Mouse (Mus musculus): ENCODE data around the gene Arhgef10l. TPM values are rescaled to one million over a fixed set of nuclear protein-coding genes. Genes with fewer than 3 reads are reported as not detected.

The Arhgef10l gene
- total RNA-seq, 2 experiments from 2014 or later = 62.5 TPM

DNA sequence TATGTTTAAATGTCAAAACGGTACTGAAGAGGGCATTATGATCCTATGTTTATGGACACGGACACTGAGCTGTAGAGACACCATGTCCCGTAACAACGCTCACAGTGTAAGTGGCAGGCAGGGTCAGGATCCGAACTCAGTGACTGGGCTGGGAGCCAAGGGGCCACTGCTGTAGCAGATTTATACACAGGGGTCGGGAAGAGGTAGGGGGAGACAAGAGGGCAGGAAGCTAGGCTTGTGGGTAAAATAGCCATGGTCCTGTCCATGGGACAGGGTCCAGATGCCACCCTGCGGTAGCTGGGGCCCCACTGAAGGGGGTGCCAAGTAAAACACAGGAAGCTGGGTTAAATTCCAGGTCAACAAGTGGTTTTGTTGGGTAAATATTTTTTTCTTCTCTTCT, 49.6 kb downstream of the Arhgef10l start:
- intact Hi-C loops (cut with DNase I) = loop anchor here (2.0 to 5.0 kb wide), 2 partner anchors 23 to 59 kb away; no protein-coding TSS in a partner anchor
- no peak for DNase-seq

DNA sequence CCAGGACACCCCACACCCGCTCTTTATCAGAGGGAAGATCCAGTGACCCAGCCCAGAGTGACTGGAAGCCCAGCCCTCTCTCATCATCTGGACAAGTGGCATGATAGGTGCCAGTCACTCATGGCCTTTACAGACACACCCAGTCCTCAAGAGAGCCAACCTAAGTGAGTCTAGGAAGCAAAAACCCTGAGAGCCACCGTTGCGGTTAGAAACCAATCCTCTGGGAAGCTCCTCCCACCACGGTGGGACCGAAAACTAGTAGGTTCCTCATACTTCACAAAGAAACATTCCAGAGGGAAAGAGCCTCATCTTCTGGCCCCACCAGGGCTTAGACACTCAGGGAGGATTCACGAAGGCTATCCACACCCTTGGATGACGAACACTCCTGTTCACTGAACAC, 50.0 kb downstream of the Arhgef10l start:
- intact Hi-C loops (cut with DNase I) = loop anchor here (2.0 to 5.0 kb wide), 2 partner anchors 23 to 58 kb away; no protein-coding TSS in a partner anchor
- DNase-seq = no peak

DNA sequence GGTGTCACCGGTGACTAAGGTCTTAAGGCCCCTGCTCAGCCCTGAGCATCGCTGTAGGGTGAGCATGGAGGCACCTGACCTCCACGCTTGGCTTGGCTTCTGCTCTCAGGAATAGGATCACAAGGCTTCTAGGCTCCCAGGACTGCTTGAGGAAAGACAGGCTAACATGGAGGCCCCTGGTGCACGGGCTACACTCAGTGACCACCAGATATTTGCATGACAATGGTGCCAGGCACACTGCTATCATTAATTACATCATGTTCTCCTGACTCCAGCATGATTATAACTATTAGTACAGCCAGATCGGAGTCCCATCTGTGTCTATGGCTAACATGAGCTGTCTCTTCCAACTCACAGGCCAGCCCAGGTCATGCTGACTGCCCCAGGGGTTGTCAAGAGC, 51.3 kb downstream of the Arhgef10l start:
- intact Hi-C loops (cut with DNase I) = no loop called here
- DNase-seq = no peak

DNA sequence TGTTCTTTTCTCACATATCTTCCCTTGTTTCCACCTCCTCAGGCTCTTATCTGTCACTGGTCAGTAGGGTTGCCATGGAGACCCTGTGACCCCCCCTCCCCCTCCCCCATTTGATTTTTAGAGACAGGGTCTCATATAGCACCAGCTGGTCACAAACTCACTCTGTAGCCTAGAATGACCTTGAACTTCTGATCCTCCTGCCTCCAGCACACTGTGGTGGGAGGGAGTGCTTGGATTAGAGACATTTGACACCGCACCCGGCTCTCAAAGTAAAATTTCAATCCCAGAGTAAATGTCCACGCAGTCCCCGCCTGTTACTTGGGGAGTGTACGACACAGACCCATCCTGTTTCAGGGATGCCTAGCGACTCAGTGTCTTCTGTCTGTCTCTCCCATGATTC, 51.7 kb downstream of the Arhgef10l start:
- intact Hi-C loops (cut with DNase I) = no loop called here
- DNase-seq = no peak

DNA sequence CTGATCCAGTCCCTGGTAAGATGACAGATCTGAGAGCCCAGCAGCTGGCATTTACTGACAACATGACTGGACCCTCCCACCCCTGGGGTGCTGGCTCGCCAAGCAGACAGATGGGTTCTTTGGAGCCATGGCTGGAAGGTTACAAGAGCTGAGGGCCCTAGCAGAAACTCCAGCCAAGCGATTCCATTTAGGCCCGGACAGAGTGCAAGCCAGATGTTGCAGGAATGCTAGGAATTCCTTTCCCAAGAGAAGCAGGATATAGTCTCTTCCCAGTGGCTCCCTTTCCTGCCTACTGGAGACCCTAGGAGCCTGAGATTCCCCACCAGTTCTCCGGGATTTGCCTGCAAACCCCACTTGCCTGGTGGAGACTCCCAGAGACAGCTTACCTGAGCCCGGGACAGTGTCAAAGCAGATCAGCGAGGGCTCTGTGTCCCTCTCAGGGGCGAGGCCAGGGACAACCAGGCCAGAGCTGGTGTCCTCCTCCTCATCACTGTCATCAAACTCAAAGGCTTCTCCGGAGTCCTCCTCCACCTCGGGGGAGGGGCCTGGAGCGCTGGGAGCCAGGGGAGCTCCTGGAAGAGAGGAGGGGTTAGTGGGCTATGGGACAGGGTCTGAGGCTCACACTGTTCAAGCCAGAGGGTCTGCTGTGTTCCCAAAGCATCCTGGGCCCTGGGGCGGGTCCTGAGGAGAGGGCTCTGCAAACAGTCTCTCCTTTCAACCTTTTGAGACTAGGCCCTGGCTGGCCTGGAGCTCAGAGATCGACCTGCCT, 54.8 kb downstream of the Arhgef10l start:
- intact Hi-C loops (cut with DNase I) = no loop called here
- no peak for DNase-seq

DNA sequence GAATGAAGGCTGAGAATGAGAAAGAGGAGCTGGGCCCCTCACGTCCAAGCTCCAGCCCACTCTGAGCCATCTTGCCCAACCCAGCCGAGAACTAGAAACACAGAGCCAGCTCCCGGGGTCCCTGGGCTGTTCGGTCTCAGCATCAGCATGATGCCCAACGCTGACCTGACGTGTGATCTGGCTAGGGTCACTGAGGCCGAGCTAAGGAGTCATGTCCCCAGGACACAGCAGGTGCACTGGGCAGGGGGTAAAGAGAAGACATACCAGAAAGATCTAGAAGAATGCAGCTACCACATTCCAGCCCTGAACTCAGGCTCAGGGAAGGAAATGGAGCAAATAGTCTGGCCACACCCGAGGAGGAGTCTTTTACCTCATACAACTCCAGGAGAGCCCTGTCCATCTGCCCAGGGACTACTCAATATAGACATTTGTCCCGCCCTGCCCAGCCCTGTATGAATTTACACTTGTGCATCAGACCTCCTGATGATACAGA, 57.5 kb downstream of the Arhgef10l start:
- intact Hi-C loops (cut with DNase I) = no loop called here
- no peak for DNase-seq

DNA sequence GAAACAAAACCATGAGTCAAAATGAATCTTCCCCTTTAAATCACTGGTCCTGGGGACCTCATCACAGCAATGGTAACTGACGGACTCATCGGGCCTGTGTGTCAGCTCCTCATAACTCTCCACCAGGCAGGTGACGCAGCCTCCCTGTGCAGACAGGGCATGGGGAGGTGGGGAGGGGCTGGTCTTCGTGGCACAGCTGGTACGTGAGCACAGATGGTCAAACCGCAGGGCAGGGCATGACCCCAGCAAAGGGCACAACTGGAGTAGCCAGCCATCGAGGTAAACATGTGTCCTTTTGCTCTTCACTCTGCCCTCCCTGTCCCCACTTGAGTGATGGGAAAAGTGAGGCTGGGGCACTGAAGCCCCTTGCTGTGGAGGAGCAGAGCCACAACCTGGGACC, 59.0 kb downstream of the Arhgef10l start:
- DNase-seq = no peak
- intact Hi-C loops (cut with DNase I) = no loop called here

DNA sequence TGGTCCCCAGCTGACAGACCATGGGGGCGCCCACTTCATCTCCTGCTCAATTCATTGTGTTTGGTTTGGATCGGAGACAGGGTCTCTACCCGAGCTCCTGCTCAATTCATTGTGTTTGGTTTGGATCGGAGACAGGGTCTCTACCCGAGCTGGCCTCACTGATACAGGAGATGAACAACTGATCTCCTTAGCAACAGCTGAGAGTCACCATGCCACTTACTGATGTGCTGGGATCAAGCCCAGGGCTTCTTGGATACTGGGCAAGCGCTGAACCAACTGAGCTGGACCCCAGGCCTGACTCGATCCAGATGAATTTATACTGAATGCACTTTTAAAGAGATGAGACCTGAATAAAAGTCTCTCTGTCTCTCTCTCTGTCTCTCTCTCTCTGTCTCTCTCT, 59.6 kb downstream of the Arhgef10l start:
- intact Hi-C loops (cut with DNase I) = no loop called here
- no peak for DNase-seq

DNA sequence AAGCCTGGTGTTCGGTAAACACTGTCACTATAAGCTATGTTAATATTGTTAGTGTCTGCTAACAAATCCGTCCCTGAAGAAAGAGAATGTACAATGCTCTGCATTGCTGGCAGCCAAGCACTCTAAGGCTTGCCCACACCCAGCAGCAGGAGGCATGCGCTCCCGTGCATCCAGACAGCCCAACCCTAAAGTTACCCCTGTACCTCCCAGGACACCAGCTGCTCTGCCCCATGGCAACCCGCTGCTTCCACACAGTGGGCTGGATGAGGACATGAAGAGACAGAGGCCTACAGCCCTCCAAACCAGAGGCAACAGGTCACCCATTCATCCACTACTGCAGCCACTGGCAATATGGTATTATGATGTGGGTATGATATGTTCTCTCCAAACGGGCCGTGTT, 60.0 kb downstream of the Arhgef10l start:
- DNase-seq = no peak
- intact Hi-C loops (cut with DNase I) = no loop called here

DNA sequence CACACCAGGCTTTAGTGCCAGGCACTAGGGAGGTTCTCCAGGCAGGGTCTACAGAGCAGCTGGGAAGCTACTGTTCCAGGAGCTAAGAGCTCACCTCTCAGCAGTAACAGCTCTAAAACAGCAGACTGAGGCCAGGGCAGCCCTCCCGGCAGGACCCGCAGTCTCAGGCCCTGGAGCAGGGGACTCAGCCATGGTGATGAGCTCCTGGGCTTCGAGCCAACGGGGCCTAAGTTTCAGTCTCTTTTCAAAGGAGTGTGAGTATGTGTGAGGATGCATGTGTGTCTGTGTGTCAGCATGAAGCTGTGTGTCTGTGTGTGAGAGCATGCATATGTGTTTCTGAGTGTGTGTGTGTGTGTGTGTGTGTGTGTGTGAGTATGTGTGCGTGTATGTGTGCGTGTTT, 60.6 kb downstream of the Arhgef10l start:
- intact Hi-C loops (cut with DNase I) = no loop called here
- no peak for DNase-seq

DNA sequence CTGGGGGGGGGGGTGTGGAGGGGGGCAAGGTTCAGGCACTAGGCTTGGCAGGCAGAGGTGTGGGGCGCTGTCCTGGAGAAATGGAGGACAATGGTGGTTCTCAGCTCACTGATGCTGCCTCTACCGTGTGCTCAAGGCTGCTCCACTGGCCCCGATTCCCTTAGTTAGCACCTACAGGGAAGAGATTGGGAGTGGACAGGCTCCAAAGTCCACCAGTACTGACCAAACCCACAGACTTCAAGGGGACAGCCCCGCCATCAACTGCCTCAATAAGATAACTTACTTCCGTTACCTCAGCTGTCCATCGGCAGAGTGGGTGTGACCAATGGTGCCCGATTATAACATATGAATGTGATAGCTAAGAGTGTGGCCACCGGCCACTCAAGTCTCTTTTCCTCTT, 61.3 kb downstream of the Arhgef10l start:
- DNase-seq = no peak
- intact Hi-C loops (cut with DNase I) = no loop called here

DNA sequence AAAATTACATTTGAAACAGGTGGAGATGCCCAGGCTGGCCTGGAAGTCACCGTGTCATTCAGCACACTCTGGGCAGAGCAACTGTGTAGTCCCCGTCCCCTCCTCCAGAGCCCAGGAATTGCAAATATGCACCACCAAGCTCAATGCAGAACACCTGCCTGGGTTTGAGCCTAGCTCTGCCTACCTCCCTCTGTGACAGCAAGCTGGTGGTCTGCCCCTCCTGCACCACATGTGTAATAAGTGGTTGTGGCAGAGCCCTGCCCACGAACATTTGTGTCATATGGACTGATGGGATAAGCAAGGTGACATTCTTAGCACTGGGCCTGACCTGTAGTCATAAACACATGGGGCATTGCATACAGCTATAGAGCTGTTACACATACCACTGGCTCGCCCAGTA, 63.8 kb downstream of the Arhgef10l start:
- intact Hi-C loops (cut with DNase I) = no loop called here
- no peak for DNase-seq

DNA sequence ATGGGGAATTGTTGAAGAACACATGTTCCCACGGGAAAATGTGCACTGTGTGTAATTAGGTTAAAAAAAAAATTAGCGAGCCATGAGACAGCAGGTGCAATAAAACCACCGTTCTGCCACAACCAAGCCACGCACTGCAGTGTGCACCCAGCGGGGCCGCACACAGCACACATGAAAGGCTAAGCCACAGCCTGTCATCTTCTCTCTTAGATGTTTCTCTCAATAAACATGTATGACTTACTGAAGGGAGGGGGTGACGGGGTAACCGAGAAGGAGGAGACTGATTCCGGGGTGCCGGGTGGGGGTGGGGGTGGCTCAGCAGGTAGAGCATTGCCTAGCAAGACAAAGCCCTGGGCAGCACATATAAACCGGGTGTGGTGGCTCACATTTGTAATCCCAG, 64.7 kb downstream of the Arhgef10l start:
- no peak for DNase-seq
- intact Hi-C loops (cut with DNase I) = no loop called here

DNA sequence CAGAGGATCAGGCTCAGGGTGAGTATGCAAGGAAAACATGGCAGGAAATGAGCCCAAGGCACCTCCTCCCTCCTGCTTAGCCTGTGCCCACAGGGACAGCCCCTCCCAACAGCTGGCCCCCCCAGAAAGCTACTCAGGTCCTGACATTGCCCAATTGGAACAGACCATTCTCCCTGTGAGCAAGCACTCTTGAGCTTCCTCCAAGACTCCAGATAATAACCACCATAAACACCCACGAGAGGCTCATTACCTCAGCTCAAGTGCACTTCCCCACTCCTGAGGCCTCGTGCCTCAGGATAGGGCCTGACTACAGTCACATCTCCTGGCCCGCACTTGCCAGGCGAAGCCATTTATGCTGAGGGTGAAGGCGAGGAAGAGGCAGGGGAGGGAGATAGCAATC, 67.0 kb downstream of the Arhgef10l start:
- intact Hi-C loops (cut with DNase I) = no loop called here
- DNase-seq = no peak

DNA sequence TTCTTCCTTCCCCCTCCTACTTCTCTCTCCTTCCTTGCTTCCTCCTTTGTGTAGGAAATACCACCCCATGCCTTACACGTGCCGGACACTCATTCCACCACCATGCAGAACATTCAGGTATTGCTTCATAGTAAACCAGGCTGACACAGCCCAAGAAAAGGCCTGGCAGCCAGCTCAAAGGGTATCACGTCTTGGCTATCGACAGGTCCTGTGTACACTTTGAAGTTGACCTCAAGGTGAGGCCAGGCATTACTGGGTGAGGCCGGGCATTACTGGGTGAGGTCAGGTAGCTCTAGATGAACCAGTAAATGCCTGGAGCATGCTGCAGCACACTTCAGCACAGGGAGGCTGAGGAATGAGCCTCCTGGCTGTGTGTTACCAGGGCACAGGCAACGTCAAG, 67.9 kb downstream of the Arhgef10l start:
- intact Hi-C loops (cut with DNase I) = no loop called here

DNA sequence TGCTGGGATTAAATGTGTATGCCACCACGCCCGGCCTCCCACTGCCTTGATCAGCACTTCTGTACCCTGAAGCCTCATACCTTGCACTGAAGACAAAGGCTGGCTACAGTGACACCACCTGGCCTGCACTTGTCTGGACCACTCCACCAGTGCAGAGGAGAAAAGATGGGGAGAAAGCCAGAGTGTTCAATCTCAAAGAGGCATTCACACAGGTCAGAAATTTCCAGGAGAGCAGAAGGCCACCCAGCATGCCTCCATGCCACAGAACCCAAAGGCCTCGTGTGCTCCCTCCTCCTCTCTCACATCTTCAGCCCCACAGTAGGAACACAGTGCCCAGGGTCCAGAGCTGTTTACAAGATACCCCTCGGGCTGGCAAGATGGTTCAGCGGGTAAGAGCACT, 68.4 kb downstream of the Arhgef10l start:
- intact Hi-C loops (cut with DNase I) = no loop called here
- DNase-seq = no peak

More for the DNA sequence above, 67.9 kb downstream of the Arhgef10l start:
- no peak for DNase-seq

DNA sequence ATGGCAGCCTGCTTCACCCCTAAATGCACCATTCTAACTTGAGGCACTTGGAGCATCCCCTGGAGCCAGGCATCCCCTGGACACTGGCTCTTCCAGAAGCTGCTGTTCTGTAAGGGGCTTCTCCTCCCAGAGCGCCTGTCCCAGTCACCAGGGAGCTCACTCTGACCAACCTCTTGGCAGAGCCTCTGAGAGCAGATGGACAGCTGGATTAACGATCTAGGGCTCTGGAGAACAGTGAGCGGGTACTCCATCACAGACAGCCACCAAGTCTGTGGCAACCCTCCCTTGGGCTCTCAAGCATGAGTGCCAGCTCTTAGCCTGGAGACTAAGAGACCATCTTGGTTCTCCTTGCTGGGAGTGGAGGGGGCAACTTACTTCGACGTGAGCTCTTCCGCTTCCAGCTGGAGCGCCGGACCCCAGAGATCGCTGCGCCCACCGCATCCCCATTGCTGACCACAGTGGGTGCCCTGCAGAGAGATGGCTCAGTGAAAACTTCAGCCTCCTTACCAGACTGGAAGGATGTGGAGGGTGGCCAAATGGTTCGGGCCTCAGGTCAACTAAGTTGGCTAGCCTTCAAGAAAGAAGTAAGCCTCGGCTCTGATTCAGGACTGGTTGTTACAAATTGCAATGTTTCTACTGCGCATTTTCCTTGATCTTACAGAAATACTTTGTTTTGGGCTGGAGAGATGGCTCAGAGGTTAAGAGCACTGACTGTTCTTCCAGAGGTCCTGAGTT, 71.9 kb downstream of the Arhgef10l start:
- intact Hi-C loops (cut with DNase I) = loop anchor here (2.0 kb wide), 2 partner anchors 23 to 119 kb away; no protein-coding TSS in a partner anchor
- no peak for DNase-seq

DNA sequence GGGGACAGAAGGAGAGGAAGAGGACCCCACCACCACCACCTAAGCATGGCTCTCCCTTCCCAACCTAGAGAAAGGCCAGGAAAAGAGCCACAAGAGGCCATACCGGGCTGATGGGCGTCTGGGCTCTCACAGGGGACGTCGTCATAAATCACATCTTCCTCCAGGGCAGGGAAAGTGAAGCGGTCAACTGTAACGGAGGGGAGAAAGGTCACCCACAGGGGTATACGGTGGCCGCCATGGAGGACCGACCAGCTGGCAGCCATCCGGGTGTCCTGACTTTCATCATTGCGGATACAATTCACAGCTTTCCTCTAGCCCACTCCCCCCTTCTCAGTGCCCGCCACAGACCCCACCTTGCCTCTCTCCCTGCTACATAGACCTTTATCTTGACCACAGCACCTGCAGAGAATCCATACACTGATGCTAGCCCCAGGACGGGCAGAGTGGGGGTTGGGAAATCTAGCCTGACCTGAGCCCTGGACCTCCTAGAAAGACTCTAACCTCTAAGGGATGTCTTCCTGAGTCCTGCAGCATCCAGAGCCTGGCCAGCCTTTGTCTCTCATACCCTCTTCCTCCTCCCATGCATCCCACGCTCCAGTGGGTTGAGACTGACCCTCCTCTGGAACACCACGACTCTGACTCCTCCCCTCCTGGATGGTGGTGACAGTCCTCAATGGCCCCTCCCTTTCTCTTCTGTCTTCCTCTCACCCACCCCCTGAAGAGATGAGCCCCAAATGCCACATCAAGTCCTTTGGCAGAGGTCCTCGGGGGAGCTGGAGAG, 72.6 kb downstream of the Arhgef10l start:
- no peak for DNase-seq
- intact Hi-C loops (cut with DNase I) = loop anchor here (1.0 to 2.0 kb wide), 3 partner anchors 24 to 120 kb away; no protein-coding TSS in a partner anchor

DNA sequence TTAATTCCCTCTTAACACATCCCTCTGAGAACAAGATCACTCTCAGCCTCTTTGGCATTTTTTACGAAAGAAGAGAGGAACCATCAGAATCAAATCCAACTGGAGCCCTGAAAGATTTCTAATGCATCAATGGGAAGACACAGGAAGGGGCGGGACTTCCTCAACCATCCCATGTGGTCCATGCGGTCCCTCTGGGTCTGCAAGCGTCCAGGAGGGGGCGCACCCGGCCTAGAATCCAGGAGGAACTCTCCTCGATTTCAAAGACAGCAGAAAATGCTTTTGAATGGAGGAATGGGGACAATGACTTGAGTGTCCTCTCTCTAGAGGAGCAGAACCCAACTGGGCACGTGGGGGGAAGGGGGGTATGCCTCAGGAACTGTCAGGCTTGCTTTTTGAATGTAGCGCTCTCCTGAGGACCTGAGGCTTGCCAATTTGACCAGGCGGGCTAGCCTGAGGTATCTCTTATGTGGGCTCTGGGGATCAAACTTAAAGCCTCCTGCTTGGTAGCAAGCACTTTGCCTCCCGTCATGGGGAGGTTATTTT, 73.5 kb downstream of the Arhgef10l start:
- intact Hi-C loops (cut with DNase I) = loop anchor here (1.0 to 2.0 kb wide), 3 partner anchors 25 to 121 kb away; no protein-coding TSS in a partner anchor
- DNase-seq = peak; percentile 87 to 94

DNA sequence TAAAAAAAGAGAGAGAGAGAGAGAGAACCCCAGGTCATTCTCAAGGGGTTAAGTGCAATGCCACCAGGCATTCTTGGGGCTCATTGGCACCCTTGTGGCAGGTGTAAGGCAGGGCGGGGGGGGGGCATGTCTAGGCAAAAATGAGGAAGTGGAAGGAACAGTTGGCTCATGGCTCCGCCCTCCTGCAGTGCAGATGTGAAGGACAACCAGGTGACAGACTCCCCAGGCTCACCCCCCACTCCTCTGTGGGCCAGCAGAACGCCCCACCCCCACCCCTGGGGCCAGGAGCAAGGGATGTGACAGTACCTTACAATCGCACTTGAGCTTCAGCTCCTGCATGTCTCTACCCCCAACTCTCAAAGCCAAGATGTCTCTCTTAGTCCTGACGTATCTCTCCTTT, 79.3 kb downstream of the Arhgef10l start:
- intact Hi-C loops (cut with DNase I) = no loop called here
- no peak for DNase-seq

DNA sequence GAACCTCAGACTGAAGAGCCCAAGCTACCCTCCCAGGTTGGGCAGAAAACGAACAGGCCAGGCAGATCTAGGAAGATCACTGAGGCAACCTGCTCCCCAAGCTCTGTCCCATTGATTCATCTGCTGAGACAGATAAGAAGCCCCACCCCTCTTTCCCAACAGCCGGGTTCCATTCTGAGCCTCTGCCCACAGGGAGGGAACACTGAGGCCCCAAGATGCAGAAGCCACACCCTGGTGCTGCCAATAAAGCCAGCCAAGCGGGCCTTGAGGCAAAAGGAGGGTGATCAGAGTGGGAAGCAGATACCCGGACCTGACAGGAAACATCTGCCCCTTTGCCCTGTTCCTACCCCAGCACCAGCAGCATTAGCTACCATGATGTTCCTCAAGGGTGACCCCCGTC, 81.6 kb downstream of the Arhgef10l start:
- intact Hi-C loops (cut with DNase I) = no loop called here
- no peak for DNase-seq

Data from heart, postnatal 14 days (tissue).